Mouse (Mus musculus) CH12.LX (cell line): ENCODE results near the gene Hdac1. TPM values are rescaled to one million over a fixed set of nuclear protein-coding genes. Genes with fewer than 3 reads are reported as not detected.

ENCODE experiments used
- DNase-seq: peaks from one replicate; pipeline ENCODE4 v3.0.0-alpha.2; 2013; ENCODE audit errors: extremely low read depth
- H3K27ac ChIP-seq: 2 replicates; pipeline ENCODE4 v1.5.1; 2012; ENCODE audit warnings: low read depth, mild to moderate bottlenecking, control low read depth, moderate library complexity; ENCODE audit not compliant: insufficient read depth
- H3K27me3 ChIP-seq: replicated peaks from 2 replicates; pipeline ENCODE3; 2012; ENCODE audit warnings: inconsistent platforms
- H3K36me3 ChIP-seq, 2 experiments: replicated peaks in 1 of 2; 2 replicates each; pipeline versions ENCODE3 to v1.6.1; 2012; ENCODE audit warnings: inconsistent platforms in 1 of 2, low read length in 1 of 2, mild to moderate bottlenecking in 1 of 2, mixed read lengths in 1 of 2, moderate library complexity in 1 of 2; ENCODE audit not compliant: control insufficient read depth in 1 of 2, insufficient read depth in 1 of 2
- H3K4me1 ChIP-seq, 2 experiments: 2 replicates each; pipeline ENCODE4 v1.6.1; 2012; ENCODE audit warnings: inconsistent platforms in 1 of 2, moderate library complexity in 1 of 2; ENCODE audit not compliant: insufficient read depth in 2 of 2, control insufficient read depth in 1 of 2
- H3K4me2 ChIP-seq: 2 replicates; pipeline ENCODE4 v1.6.1; 2012; ENCODE audit warnings: low read depth, mild to moderate bottlenecking, control low read depth; ENCODE audit not compliant: poor library complexity, insufficient read depth, severe bottlenecking
- H3K4me3 ChIP-seq, 3 experiments: fragments of 150-350 bp in 1 of 3; sonication (generic) in 1 of 3; replicated peaks in 1 of 3; 2 replicates each; pipeline versions ENCODE3 to v1.5.1; 2011 to 2012; ENCODE audit warnings: low read depth in 2 of 3, low read length in 2 of 3, mild to moderate bottlenecking in 2 of 3, moderate library complexity in 2 of 3, control low read depth in 1 of 3, improper control_type of control experiment in 1 of 3, inconsistent platforms in 1 of 3, mixed read lengths in 1 of 3; ENCODE audit not compliant: poor library complexity in 1 of 3
- H3K79me2 ChIP-seq: replicated peaks from 2 replicates; pipeline ENCODE4 v1.6.1; 2012; ENCODE audit warnings: mild to moderate bottlenecking, moderate library complexity; ENCODE audit not compliant: control insufficient read depth, poor library complexity, insufficient read depth, severe bottlenecking; ENCODE audit errors: extremely low read depth
- H3K9ac ChIP-seq: 2 replicates; pipeline ENCODE4 v1.6.1; 2012; ENCODE audit warnings: low read depth, mild to moderate bottlenecking, control low read depth, moderate library complexity; ENCODE audit not compliant: insufficient read depth
- H3K9me3 ChIP-seq: replicated peaks from 2 replicates; pipeline ENCODE3; 2012; ENCODE audit warnings: low read length, inconsistent platforms, mixed read lengths
- CHD2 ChIP-seq: IDR thresholded peaks from 2 replicates; pipeline ENCODE4 v1.6.1; 2011; ENCODE audit warnings: low read length, improper control_type of control experiment
- E2F4 ChIP-seq: IDR thresholded peaks from 2 replicates; pipeline ENCODE4 v1.6.1; 2011; ENCODE audit warnings: low read depth, low read length, improper control_type of control experiment; ENCODE audit not compliant: insufficient replicate concordance
- ELF1 ChIP-seq: IDR thresholded peaks from 2 replicates; pipeline ENCODE4 v1.6.1; 2014; ENCODE audit warnings: low read depth, mild to moderate bottlenecking, inconsistent platforms, low read length, improper control_type of control experiment
- EP300 ChIP-seq: IDR thresholded peaks from 2 replicates; pipeline ENCODE4 v1.6.1; 2011; ENCODE audit warnings: low read length, improper control_type of control experiment
- GABPA ChIP-seq: IDR thresholded peaks from 2 replicates; pipeline ENCODE4 v1.6.1; 2012; ENCODE audit warnings: low read depth, low read length, improper control_type of control experiment, inconsistent platforms; ENCODE audit not compliant: insufficient replicate concordance
- HCFC1 ChIP-seq: IDR thresholded peaks from 2 replicates; pipeline ENCODE4 v1.6.1; 2012; ENCODE audit warnings: low read depth, mild to moderate bottlenecking, inconsistent platforms, low read length, improper control_type of control experiment
- IRF4 ChIP-seq: IDR thresholded peaks from 2 replicates; pipeline ENCODE4 v1.6.1; 2014; ENCODE audit warnings: low read depth, mild to moderate bottlenecking, inconsistent platforms, low read length, improper control_type of control experiment
- JUND ChIP-seq: conservative IDR thresholded peaks from 2 replicates; pipeline ENCODE4 v1.6.1; 2011; ENCODE audit warnings: low read depth, low read length, improper control_type of control experiment
- MAFK ChIP-seq: IDR thresholded peaks from 2 replicates; pipeline ENCODE4 v1.6.1; 2011; ENCODE audit warnings: low read length, improper control_type of control experiment; ENCODE audit not compliant: insufficient replicate concordance
- MAX ChIP-seq: IDR thresholded peaks from 2 replicates; pipeline ENCODE4 v1.6.1; 2011; ENCODE audit warnings: low read length, improper control_type of control experiment
- MAZ ChIP-seq: IDR thresholded peaks from 2 replicates; pipeline ENCODE4 v1.6.1; 2012; ENCODE audit warnings: low read depth, mild to moderate bottlenecking, inconsistent platforms, low read length, improper control_type of control experiment, moderate library complexity
- MEF2A ChIP-seq: IDR thresholded peaks from 2 replicates; pipeline ENCODE4 v1.6.1; 2014; ENCODE audit warnings: low read depth, mild to moderate bottlenecking, inconsistent platforms, low read length, improper control_type of control experiment, borderline replicate concordance
- MXI1 ChIP-seq: IDR thresholded peaks from 2 replicates; pipeline ENCODE4 v1.6.1; 2011; ENCODE audit warnings: mild to moderate bottlenecking, low read depth, low read length, improper control_type of control experiment
- NELFE ChIP-seq: IDR thresholded peaks from 2 replicates; pipeline ENCODE4 v1.6.1; 2011; ENCODE audit warnings: low read depth, low read length, improper control_type of control experiment
- NRF1 ChIP-seq: IDR thresholded peaks from 2 replicates; pipeline ENCODE4 v1.6.1; 2014; ENCODE audit warnings: low read depth, mild to moderate bottlenecking, inconsistent platforms, low read length, improper control_type of control experiment, moderate library complexity
- PAX5 ChIP-seq: IDR thresholded peaks from 2 replicates; pipeline ENCODE4 v1.6.1; 2012; ENCODE audit warnings: low read length, inconsistent platforms, mixed read lengths
- POLR2A ChIP-seq: IDR thresholded peaks from 2 replicates; pipeline ENCODE4 v1.6.1; 2011; ENCODE audit warnings: low read depth, mild to moderate bottlenecking, improper control_type of control experiment, low read length
- POLR2AphosphoS2 ChIP-seq: IDR thresholded peaks from 2 replicates; pipeline ENCODE4 v1.6.1; 2011; ENCODE audit warnings: low read depth, low read length, improper control_type of control experiment
- RAD21 ChIP-seq: IDR thresholded peaks from 2 replicates; pipeline ENCODE4 v1.6.1; 2011; ENCODE audit warnings: low read depth, mild to moderate bottlenecking, low read length, improper control_type of control experiment, moderate library complexity
- RCOR1 ChIP-seq: conservative IDR thresholded peaks from 2 replicates; pipeline ENCODE4 v1.6.1; 2012; ENCODE audit warnings: low read depth, mild to moderate bottlenecking, inconsistent platforms, low read length, improper control_type of control experiment
- TCF12 ChIP-seq: IDR thresholded peaks from 2 replicates; pipeline ENCODE4 v1.6.1; 2014; ENCODE audit warnings: low read depth, mild to moderate bottlenecking, inconsistent platforms, low read length, improper control_type of control experiment
- UBTF ChIP-seq: IDR thresholded peaks from 2 replicates; pipeline ENCODE4 v1.6.1; 2012; ENCODE audit warnings: low read depth, mild to moderate bottlenecking, inconsistent platforms, low read length, improper control_type of control experiment, moderate library complexity
- USF2 ChIP-seq: conservative IDR thresholded peaks from 2 replicates; pipeline ENCODE4 v1.6.1; 2011; ENCODE audit warnings: low read depth, low read length, improper control_type of control experiment
- ZMIZ1 ChIP-seq: IDR thresholded peaks from 2 replicates; pipeline ENCODE4 v1.6.1; 2012; ENCODE audit warnings: low read depth, mild to moderate bottlenecking, inconsistent platforms, low read length, improper control_type of control experiment
- dilution Hi-C: fragments of 300-500 bp; cut with MboI; formaldehyde crosslinking; loops from 2 replicates; pipeline ENCODE4 v1.14.3; 2020; ENCODE audit warnings: low sequenced_read_pairs; ENCODE audit not compliant: extremely low pct_unique_long_range_greater_than_20kb, extremely low pct_ligation_motif_present
- in situ Hi-C: fragments of 300-500 bp; cut with MboI; formaldehyde crosslinking; loops from 3 replicates; pipeline ENCODE4 v1.14.3; 2019; ENCODE audit warnings: low sequenced_read_pairs, low pct_ligation_motif_present, low pct_unique_long_range_greater_than_20kb, mixed read lengths
- polyA plus RNA-seq: library from polyadenylated mRNA; unstranded; fragments of >175 nt; gene quantifications from 2 replicates; pipeline ENCODE4 v1.2.1, GENCODE M21; 2012; ENCODE audit warnings: low read depth; ENCODE audit not compliant: insufficient read length
- total RNA-seq, 2 experiments: library from RNA; depleted of rRNA; stranded (reverse); fragments of 300-350 nt in 1 of 2; fragments of >200 nt in 1 of 2; gene quantifications; 2 replicates each; pipeline ENCODE4 v1.2.3; 2012 to 2014

The Hdac1 gene
- total and polyA plus RNA-seq, 3 experiments = 71.7 to 231 (median 106) TPM

- dilution Hi-C loops = no loop called here
- Histone ChIP-seq H3K4me2 (no peak within 1 kb of the TSS), H3K36me3 (no peaks in the 10 kb centered on the region), H3K27me3 (no peaks in the 10 kb centered on the region), H3K79me2 (no peaks in the 10 kb centered on the region), H3K4me3 (peak within 1 kb of the TSS in 1 of 3 experiments; percentile 13), H3K27ac (peak within 1 kb of the TSS; percentile 9), H3K9ac (no peak within 1 kb of the TSS), H3K9me3 (no peaks in the 10 kb centered on the region), H3K4me1 (peaks cover 28 to 92% of the 10 kb centered on the region in 2 experiments)
- TF ChIP-seq MAX = peak; percentile 44
- TF ChIP-seq HCFC1 = no peak
- 0 out of 2 replicates have a peak, but pooled peaks have one; percentile 6 for TF ChIP-seq TCF12
- no peak for TF ChIP-seq E2F4
- TF ChIP-seq POLR2A = 0 out of 2 replicates have a peak, but pooled peaks have one; percentile 25
- in situ Hi-C loops = no loop called here
- DNase-seq = no peak
These were observed 30.9 kb upstream of the Hdac1 start, which contains the start of gene Lck for GRCm38 (mm10) chr4:129573430-129573829. Gene Lck, minus strand, starts transcription at chr4:129573641.

DNA sequence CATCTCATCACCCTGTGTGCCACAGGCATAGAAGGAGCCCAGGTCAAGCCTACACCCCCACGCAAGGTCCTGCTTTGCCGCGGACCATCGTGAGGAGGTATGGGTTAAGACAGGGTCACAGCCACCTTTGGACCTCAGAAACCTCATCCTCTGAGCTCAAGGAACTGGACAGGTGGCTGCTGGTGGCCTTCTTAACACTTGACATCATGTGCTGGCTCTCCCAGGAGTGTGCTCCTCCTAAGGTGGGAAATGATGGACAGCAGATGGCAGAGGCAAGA, 30.5 kb upstream of the Hdac1 start:
- no peak overlapping the region for H3K9ac ChIP-seq
- H3K4me1 ChIP-seq = peaks cover 24 to 90% of the 10 kb centered on the region in 2 experiments
- in situ Hi-C loops = no loop called here
- H3K27ac ChIP-seq = no peak overlapping the region
- no peaks in the 10 kb centered on the region for H3K9me3 ChIP-seq
- H3K36me3 ChIP-seq = no peaks in the 10 kb centered on the region
- no peaks in the 10 kb centered on the region for H3K79me2 ChIP-seq
- no peaks in the 10 kb centered on the region for H3K27me3 ChIP-seq
- no peak for TF ChIP-seq POLR2AphosphoS2
- no peak for TF ChIP-seq NRF1
- TF ChIP-seq E2F4 = no peak
- no peak for TF ChIP-seq USF2
- no peak for TF ChIP-seq RCOR1
- no peak for TF ChIP-seq PAX5
- TF ChIP-seq RAD21 = no peak
- TF ChIP-seq MXI1 = no peak
- TF ChIP-seq, all 38 proteins: peak for 0
- no peak overlapping the region for H3K4me2 ChIP-seq
- dilution Hi-C loops = no loop called here
- H3K4me3 ChIP-seq = peak overlapping the region in 1 of 3 experiments; percentile 13
- DNase-seq = no peak

DNA sequence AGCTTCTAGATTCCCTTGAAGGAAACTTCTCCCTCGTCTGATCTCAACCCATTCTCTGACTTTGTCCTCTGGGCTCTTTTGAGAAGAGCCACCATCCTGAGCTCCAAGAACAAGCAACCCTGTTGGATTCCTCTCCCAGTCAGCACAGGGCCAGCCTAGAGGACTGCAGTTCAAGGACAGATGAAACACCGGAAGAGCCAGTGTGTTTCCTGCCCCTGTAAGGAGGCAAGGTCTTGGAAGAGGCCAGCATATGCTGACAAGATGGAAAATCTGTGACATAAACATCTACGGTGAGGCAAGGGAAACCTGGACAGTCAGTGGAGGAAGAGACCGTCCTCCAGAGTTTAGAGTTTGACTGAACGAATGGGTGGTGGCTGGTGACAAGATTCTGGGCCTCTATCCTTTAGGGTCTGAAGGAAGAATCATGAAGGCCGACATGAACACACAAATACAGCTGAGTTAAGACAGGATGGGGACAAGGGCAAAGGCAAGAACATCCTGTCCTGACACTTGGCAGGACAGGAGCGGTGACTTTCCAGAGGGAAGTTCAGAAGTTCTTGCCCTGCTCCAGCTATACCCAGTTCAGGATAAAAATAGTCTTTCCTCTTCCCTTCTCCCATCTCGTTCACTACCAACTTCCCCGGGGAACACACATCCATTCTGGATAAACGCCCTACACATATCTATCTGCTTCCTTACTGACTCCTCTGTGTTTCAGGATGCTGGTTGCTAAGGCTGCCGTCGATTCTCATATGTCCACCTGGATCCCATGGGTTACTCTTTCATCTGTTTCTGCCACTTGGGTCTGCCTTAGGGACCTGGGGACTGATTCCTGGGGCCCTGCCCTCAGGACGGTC, 30.0 kb upstream of the Hdac1 start:
- TF ChIP-seq HCFC1 (no peak), GABPA (no peak), TCF12 (no peak), UBTF (no peak), MAX (no peak), CHD2 (no peak), ELF1 (no peak), NELFE (no peak), JUND (no peak), PAX5 (no peak), ZMIZ1 (no peak), MEF2A (no peak), USF2 (no peak), NRF1 (no peak), IRF4 (no peak), MAFK (no peak), POLR2A (no peak), EP300 (no peak), MAZ (no peak)
- no peak overlapping the region for H3K9ac ChIP-seq
- DNase-seq = no peak
- H3K79me2 ChIP-seq = no peaks in the 10 kb centered on the region
- H3K4me3 ChIP-seq = peak overlapping the region in 1 of 3 experiments; percentile 17
- in situ Hi-C loops = no loop called here
- H3K27ac ChIP-seq = no peak overlapping the region
- H3K4me2 ChIP-seq = no peak overlapping the region
- peaks cover 21 to 85% of the 10 kb centered on the region in 2 experiments for H3K4me1 ChIP-seq
- dilution Hi-C loops = no loop called here
- no peaks in the 10 kb centered on the region for H3K36me3 ChIP-seq
- no peaks in the 10 kb centered on the region for H3K9me3 ChIP-seq
- H3K27me3 ChIP-seq = no peaks in the 10 kb centered on the region
